Mouse (Mus musculus) C2C12 (cell line): ENCODE measurements around the gene Slc24a3.

ENCODE experiments used
- CEBPB ChIP-seq: IDR thresholded peaks from one replicate; pipeline ENCODE4 v1.6.1; 2011; ENCODE audit warnings: low read depth, mild to moderate bottlenecking, control low read depth, moderate library complexity
- CTCF ChIP-seq: IDR thresholded peaks from one replicate; pipeline ENCODE4 v1.5.1; 2011; ENCODE audit not compliant: control insufficient read depth, insufficient read depth, insufficient read length
- FOSL1 ChIP-seq: IDR thresholded peaks from one replicate; pipeline ENCODE4 v1.8.0; 2011; ENCODE audit warnings: mild to moderate bottlenecking, low read length; ENCODE audit not compliant: poor library complexity, insufficient read depth, severe bottlenecking
- MAX ChIP-seq: IDR thresholded peaks from one replicate; pipeline ENCODE4 v1.6.1; 2011; ENCODE audit warnings: mild to moderate bottlenecking, control low read depth
- MYOD1 ChIP-seq: IDR thresholded peaks from one replicate; pipeline ENCODE4 v1.6.1; 2011; ENCODE audit warnings: low read depth; ENCODE audit not compliant: control insufficient read depth, insufficient read length
- MYOG ChIP-seq: IDR thresholded peaks from one replicate; pipeline ENCODE4 v1.6.1; 2011; ENCODE audit not compliant: control insufficient read depth, insufficient read length; ENCODE audit errors: extremely low read depth
- USF1 ChIP-seq: IDR thresholded peaks from one replicate; pipeline ENCODE4 v1.6.1; 2011; ENCODE audit warnings: low read depth, mild to moderate bottlenecking, control low read depth, moderate library complexity

DNA sequence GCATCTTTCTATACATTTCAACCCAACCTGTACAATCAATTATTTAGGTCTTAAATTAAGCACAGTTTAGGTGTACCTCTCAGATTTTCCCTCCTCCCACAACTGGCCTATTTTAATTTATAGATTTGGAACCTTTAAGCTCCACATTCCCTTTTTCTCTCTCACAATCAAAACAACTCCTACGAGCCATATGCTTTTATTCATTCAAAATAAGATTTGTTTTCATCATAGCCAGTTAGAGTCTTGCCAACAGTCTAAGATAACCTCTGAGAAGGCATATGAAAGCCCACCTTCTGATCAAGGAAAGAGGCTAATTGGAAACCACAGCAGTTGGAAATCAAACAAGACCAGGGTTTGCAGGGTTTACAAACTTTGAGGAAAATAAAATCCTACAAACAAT is 177.0 kb downstream of the Slc24a3 start:
- TF ChIP-seq CTCF = no peak
- TF ChIP-seq MYOD1 = no peak
- no peak for TF ChIP-seq MAX
- no peak for TF ChIP-seq USF1
- TF ChIP-seq MYOG = no peak
- TF ChIP-seq CEBPB = no peak
- TF ChIP-seq FOSL1 = no peak
